Mouse (Mus musculus) limb, embryonic 14.5 days (tissue): Measurements from ENCODE around the gene Dnajb8. TPM values are rescaled to one million over a fixed set of nuclear protein-coding genes. Genes with fewer than 3 reads are reported as not detected.

Source experiments
- ATAC-seq: fragments of 200-750 bp; cut with Nextera tagmentation; 2 replicates; pipeline ENCODE4 v1.8.0; 2017; ENCODE audit warnings: low read depth, moderate number of reproducible peaks, moderate TSS enrichment; ENCODE audit not compliant: low FRiP score
- DNase-seq: peaks from one replicate; pipeline ENCODE4 v3.0.0-alpha.2; 2015; ENCODE audit warnings: low spot score
- H3K27ac ChIP-seq: fragments of 300-500 bp; sonication (generic); replicated peaks from 2 replicates; pipeline ENCODE4 v1.5.1; 2014; ENCODE audit warnings: low read depth, mild to moderate bottlenecking, low read length, moderate library complexity, mixed read lengths
- H3K27me3 ChIP-seq: fragments of 300-500 bp; sonication (generic); 2 replicates; pipeline ENCODE4 v1.6.1; 2014; ENCODE audit warnings: low read length, mixed read lengths; ENCODE audit not compliant: control insufficient read depth, insufficient read depth
- H3K36me3 ChIP-seq: fragments of 300-500 bp; sonication (generic); 2 replicates; pipeline ENCODE4 v1.6.1; 2014; ENCODE audit warnings: mild to moderate bottlenecking, low read length, moderate library complexity, mixed read lengths; ENCODE audit not compliant: control insufficient read depth, insufficient read depth
- H3K4me1 ChIP-seq: fragments of 300-500 bp; sonication (generic); 2 replicates; pipeline ENCODE4 v1.6.1; 2014; ENCODE audit warnings: antibody characterized with exemption, low read length, mixed read lengths; ENCODE audit not compliant: control insufficient read depth, insufficient read depth
- H3K4me2 ChIP-seq: fragments of 300-500 bp; sonication (generic); replicated peaks from 2 replicates; pipeline ENCODE4 v1.6.1; 2014; ENCODE audit warnings: low read depth, mild to moderate bottlenecking, low read length, moderate library complexity; ENCODE audit not compliant: severe bottlenecking
- H3K4me3 ChIP-seq: fragments of 300-500 bp; sonication (generic); replicated peaks from 2 replicates; pipeline ENCODE4 v1.5.1; 2014; ENCODE audit warnings: low read length
- H3K9ac ChIP-seq: fragments of 300-500 bp; sonication (generic); 2 replicates; pipeline ENCODE4 v1.6.1; 2014; ENCODE audit warnings: mild to moderate bottlenecking, low read depth, low read length, moderate library complexity; ENCODE audit not compliant: severe bottlenecking
- H3K9me3 ChIP-seq: fragments of 300-500 bp; sonication (generic); 2 replicates; pipeline ENCODE4 v1.6.1; 2016; ENCODE audit warnings: low read length; ENCODE audit not compliant: control insufficient read depth
- POLR2A ChIP-seq: fragments of 200-500 bp; IDR thresholded peaks from 2 replicates; pipeline ENCODE4 v1.8.0; 2012; ENCODE audit warnings: inconsistent platforms, mild to moderate bottlenecking, moderate library complexity, borderline replicate concordance; ENCODE audit not compliant: insufficient read depth, insufficient read length; ENCODE audit errors: extremely low read depth
- WGBS: fragments of 180-500 bp; shearing (Covaris S2); extraction: QIAGEN DNeasy Blood & Tissue Kit; methylation state at CpG from one replicate; pipeline ENCODE4 v1.1.7; 2014; 5-methylcytosine and 5-hydroxymethylcytosine counted together
- polyA plus RNA-seq, 2 experiments: library from polyadenylated mRNA; depleted of rRNA in 1 of 2; stranded (reverse) in 1 of 2; unstranded in 1 of 2; fragments of >200 nt; fragmentation: Nextera tagmentation in 1 of 2; extraction: Ambion mirVana in 1 of 2; gene quantifications; 2 replicates each; pipeline versions ENCODE4 v1.2.1 to v1.2.3; 2012 to 2014

Dnajb8 gene
- polyA plus RNA-seq, 2 experiments = not detected

DNA sequence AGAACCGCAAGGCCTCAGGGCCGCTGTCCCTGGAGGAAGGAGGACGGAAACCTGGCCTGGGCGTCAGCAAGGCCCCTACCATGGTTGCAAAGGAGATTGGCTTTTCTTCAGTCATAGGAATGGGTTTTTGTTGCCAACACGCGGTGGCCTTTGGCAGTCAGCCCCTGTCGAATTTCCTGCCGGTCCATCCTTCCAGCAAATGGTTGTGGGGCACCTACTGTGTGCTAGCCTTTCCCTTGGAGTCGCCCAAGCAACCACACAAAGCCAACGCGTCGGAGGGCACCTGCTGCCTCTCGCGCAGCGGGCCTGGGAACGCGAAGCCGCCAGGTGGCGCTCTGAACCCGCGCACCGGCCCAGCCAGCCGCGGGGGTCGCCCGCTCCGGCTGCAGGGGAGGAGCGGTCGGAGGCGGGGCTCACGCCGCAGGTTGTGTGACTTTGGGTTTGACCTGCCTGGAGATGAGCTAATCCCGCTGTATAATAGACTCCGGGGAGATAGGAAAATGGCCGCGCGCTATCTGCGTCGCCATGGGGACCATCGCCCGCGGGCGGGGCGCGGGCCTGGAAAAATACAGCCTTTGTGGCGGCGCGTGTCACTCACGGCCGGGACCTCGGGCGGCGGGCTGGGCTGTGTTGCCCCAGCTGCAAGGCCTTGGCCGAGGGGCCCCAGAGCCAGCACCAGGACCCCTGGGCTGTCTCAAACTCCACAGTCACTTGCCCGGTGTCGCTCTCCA, 32.6 kb upstream of the Dnajb8 start:
- no peak for TF ChIP-seq POLR2A
- Histone ChIP-seq H3K4me3 (peak overlapping the region; percentile 50), H3K4me1 (peaks cover 4% of the 10 kb centered on the region), H3K36me3 (no peaks in the 10 kb centered on the region), H3K27ac (no peak overlapping the region), H3K27me3 (peaks cover 64% of the 10 kb centered on the region), H3K9ac (peak overlapping the region; percentile 28; the same call in 1 of the 2 replicates), H3K4me2 (peak overlapping the region; percentile 91), H3K9me3 (no peaks in the 10 kb centered on the region)
- 1% methylated on average over 51 of the region's 56 CpGs for WGBS
- peak; percentile 38 for DNase-seq
- ATAC-seq = peak; percentile 62

DNA sequence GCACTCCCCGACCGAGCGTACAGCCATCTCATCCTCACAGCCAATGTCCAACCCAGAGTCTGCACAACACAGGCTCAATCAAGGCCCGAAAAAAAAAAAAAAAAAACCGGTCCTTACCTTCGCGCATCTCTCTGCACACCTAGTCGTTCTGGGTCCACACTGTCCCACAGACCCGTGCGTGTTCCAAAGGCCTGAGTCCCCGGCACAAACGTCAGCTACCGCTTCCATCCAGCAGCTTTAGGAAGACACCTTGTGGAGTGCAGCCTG, 32.1 kb upstream of the Dnajb8 start:
- Histone ChIP-seq H3K9me3 (no peaks in the 10 kb centered on the region), H3K27me3 (peaks cover 69% of the 10 kb centered on the region), H3K36me3 (no peaks in the 10 kb centered on the region), H3K4me1 (peaks cover 4% of the 10 kb centered on the region), H3K9ac (no peak overlapping the region), H3K4me3 (peak overlapping the region; percentile 50), H3K4me2 (peak overlapping the region; percentile 91), H3K27ac (no peak overlapping the region)
- TF ChIP-seq POLR2A = no peak
- WGBS = under 1% methylated on average over 13 of the region's 13 CpGs
- DNase-seq (no peak), ATAC-seq (peak; percentile 27; the same call in 1 of the 2 replicates)

DNA sequence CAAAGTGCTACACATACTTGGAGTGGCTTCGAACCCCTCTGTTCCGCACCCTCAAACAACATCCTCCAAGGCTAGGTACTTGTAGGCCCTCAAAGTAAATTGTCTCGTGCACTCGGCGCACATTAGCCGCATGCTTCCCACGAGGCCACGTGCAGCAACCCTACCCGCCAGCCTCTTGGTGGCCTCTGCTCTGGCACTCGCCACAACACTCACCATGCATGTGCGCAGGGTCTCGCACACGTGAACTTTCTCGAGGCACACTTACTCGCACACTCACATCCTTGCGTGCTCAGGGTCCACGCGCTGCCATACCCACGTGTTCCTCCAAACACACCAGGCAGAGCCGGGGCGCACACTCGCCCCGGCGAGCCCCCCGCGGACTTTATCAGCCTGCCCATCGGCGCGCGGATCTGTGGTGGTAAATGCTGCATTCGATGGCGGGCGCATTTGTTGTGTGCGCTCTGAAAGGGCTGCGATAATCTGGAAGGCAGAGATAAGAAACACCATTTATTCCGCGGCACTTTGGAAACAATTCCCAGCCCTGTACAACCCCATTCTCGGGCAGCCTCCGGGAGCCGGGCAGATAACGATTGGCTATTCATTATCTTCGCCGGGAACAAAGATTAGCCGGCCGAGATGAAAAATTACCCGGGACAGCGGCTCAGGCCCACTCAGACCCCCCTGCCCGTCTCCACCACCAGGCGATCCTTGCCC, 31.6 kb upstream of the Dnajb8 start:
- Histone ChIP-seq H3K4me2 (peak overlapping the region; percentile 91; the same call in 1 of the 2 replicates), H3K27ac (no peak overlapping the region), H3K9me3 (no peaks in the 10 kb centered on the region), H3K27me3 (peaks cover 74% of the 10 kb centered on the region), H3K9ac (no peak overlapping the region), H3K4me1 (peaks cover 4% of the 10 kb centered on the region), H3K4me3 (peak overlapping the region; percentile 50), H3K36me3 (no peaks in the 10 kb centered on the region)
- no peak for ATAC-seq
- no peak for DNase-seq
- WGBS = 2% methylated on average over 49 of the region's 49 CpGs
- no peak for TF ChIP-seq POLR2A

DNA sequence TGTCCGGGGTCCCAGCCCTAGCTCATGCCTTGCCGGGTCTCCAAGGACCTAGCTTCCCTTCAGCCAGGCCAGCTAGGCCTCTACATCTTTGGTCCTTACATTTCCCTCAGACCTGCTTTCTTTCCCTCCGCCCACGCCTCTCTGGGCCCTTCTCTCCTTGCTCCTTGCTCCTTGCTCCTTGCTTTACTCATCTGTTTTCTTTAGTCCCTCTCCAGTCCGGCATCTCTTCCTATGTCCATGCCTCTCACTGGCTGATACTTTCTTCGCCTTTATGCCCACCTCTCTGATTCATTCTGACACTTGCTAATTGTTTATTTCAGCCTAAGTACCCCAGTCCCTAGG, 31.1 kb upstream of the Dnajb8 start:
- no peak overlapping the region for H3K4me3 ChIP-seq
- ATAC-seq = no peak
- H3K9me3 ChIP-seq = no peaks in the 10 kb centered on the region
- no peak overlapping the region for H3K4me2 ChIP-seq
- H3K36me3 ChIP-seq = no peaks in the 10 kb centered on the region
- no peak overlapping the region for H3K9ac ChIP-seq
- no peak for DNase-seq
- H3K4me1 ChIP-seq = peaks cover 4% of the 10 kb centered on the region
- WGBS = 14% methylated on average over 6 of the region's 6 CpGs
- TF ChIP-seq POLR2A = no peak
- H3K27me3 ChIP-seq = peaks cover 79% of the 10 kb centered on the region
- no peak overlapping the region for H3K27ac ChIP-seq

DNA sequence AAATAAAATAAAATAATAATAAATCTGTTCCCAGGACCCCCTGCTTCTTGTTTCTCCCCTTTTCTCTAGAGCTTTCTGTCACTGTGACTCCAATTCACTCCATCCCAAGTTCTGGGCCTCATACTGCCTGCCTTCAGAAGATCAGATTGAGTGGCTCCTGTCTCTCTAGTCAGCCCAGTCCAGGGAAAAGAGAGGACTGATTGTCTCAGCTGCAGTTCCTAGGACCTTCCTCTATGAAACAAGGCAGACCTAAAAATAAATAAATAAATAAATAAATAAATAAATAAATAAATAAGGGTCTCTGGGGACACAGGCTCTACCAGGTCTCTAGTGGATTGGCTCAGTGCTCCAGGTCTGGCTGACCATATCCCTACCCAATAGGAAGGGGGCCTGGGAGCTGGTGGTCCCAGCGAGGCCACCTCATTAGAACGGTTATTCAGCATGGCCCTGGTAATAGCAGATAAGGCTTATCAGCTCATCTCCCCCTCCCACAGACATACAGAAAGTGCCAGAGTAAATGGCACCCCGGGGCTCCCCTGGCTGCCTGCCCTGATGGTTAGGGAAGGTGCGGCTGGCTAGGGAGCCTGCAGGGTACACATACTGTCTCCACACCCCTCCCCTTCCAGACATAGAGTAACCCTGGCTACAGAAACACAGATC, 30.5 kb upstream of the Dnajb8 start:
- Histone ChIP-seq H3K27ac (no peak overlapping the region), H3K4me3 (no peak overlapping the region), H3K9ac (no peak overlapping the region), H3K36me3 (no peaks in the 10 kb centered on the region), H3K9me3 (no peaks in the 10 kb centered on the region), H3K27me3 (peaks cover 85% of the 10 kb centered on the region), H3K4me1 (peaks cover 4% of the 10 kb centered on the region), H3K4me2 (no peak overlapping the region)
- DNase-seq (no peak), ATAC-seq (0 out of 2 replicates have a peak, but pooled peaks have one; percentile 7)
- 9% methylated on average over 4 of the region's 4 CpGs for WGBS
- no peak for TF ChIP-seq POLR2A
